Mouse (Mus musculus) sigmoid colon, adult 10 weeks (tissue): ENCODE measurements around the gene Hist1h2bp. TPM values are rescaled to one million over a fixed set of nuclear protein-coding genes. Genes with fewer than 3 reads are reported as not detected.

ENCODE experiments used
- polyA plus RNA-seq: library from polyadenylated mRNA; stranded (reverse); fragments of 350-450 nt; fragmentation: Illumina TruSeq; extraction: RNeasy Lipid Tissue Mini Kit (QIAGEN cat#74804); gene quantifications from one replicate; pipeline ENCODE4 v1.2.3, GENCODE M21; 2014; ENCODE audit warnings: low read depth, low replicate concordance

Gene Hist1h2bp
- polyA plus RNA-seq: not detected

GRCm38 (mm10) chr13:21786899-21787629 is at the start of gene Hist1h2bp, which contains the start of gene Hist1h2an:
Gene Hist1h2bp (plus strand): TSS chr13:21787461.
Gene Hist1h2an (minus strand): TSS chr13:21787218.

GRCm38 (mm10) chr13:21750159-21751017 is 36.9 kb upstream of the Hist1h2bp start, which contains the start of gene Hist1h4k:
Gene Hist1h4k (minus strand): TSS chr13:21750505.

GRCm38 (mm10) chr13:21753524-21754285 is 33.6 kb upstream of the Hist1h2bp start, which contains the start of the genes Hist1h2ak and Hist1h2bn:
Gene Hist1h2ak (minus strand): TSS chr13:21753827.
Gene Hist1h2bn (plus strand): TSS chr13:21754123.

GRCm38 (mm10) chr13:21779767-21780731 is 7.2 kb upstream of the Hist1h2bp start, which contains the start of gene Hist1h1b:
Gene Hist1h1b (minus strand): TSS chr13:21780625.

GRCm38 (mm10) chr13:21783255-21783617 is 4.0 kb upstream of the Hist1h2bp start, which contains the start of gene Hist1h3i:
Gene Hist1h3i (minus strand): TSS chr13:21783370.

GRCm38 (mm10) chr13:21810073-21810472 is 22.8 kb downstream of the Hist1h2bp start, which contains the start of the genes Hist1h2bq and Hist1h2ao:
Gene Hist1h2bq (minus strand): TSS chr13:21810197.
Gene Hist1h2ao (plus strand): TSS chr13:21810465.

GRCm38 (mm10) chr13:21811539-21811938 is 24.3 kb downstream of the Hist1h2bp start, which contains the start of gene Hist1h4m:
Gene Hist1h4m (plus strand): TSS chr13:21811746.

GRCm38 (mm10) chr13:21831418-21832394 is 44.4 kb downstream of the Hist1h2bp start, which contains the start of gene Hist1h4n:
Gene Hist1h4n (minus strand): TSS chr13:21832196.

GRCm38 (mm10) chr13:21833461-21833860 is 46.2 kb downstream of the Hist1h2bp start, which contains the start of the genes Hist1h2ap and Hist1h2br:
Gene Hist1h2ap (minus strand): TSS chr13:21833507.
Gene Hist1h2br (plus strand): TSS chr13:21833743.

Other genes with a start within 250 kb of the Hist1h2bp start
- not detected for gene Olfr1366, start 244.7 kb upstream of the Hist1h2bp start, polyA plus RNA-seq
- gene Olfr1535, start 227.6 kb upstream of the Hist1h2bp start, polyA plus RNA-seq: not detected
- gene Olfr1364, start 205.7 kb upstream of the Hist1h2bp start, polyA plus RNA-seq: not detected
- not detected for gene Olfr1362, start 173.4 kb upstream of the Hist1h2bp start, polyA plus RNA-seq
- gene Olfr11, start 144.9 kb upstream of the Hist1h2bp start, polyA plus RNA-seq: not detected
- not detected for gene Olfr1361, start 124.1 kb upstream of the Hist1h2bp start, polyA plus RNA-seq
- not detected for gene Olfr1360, start 110.1 kb upstream of the Hist1h2bp start, polyA plus RNA-seq
- gene Olfr1359, start 89.3 kb upstream of the Hist1h2bp start, polyA plus RNA-seq: not detected
- gene Hist1h2bl, start 71.3 kb upstream of the Hist1h2bp start, polyA plus RNA-seq: not detected
- gene Hist1h2ai, start 71.0 kb upstream of the Hist1h2bp start, polyA plus RNA-seq: not detected
- not detected for gene Hist1h3h, start 69.8 kb upstream of the Hist1h2bp start, polyA plus RNA-seq
- not detected for gene Hist1h2bm, start 65.4 kb upstream of the Hist1h2bp start, polyA plus RNA-seq
- 4.2 TPM for gene Hist1h4j, start 52.4 kb upstream of the Hist1h2bp start, polyA plus RNA-seq
- gene Hist1h4k, start 37.0 kb upstream of the Hist1h2bp start, polyA plus RNA-seq: not detected
- gene Hist1h2ak, start 33.6 kb upstream of the Hist1h2bp start, polyA plus RNA-seq: not detected
- not detected for gene Hist1h2bn, start 33.3 kb upstream of the Hist1h2bp start, polyA plus RNA-seq
- not detected for gene Hist1h1b, start 6.8 kb upstream of the Hist1h2bp start, polyA plus RNA-seq
- gene Hist1h3i, start 4.1 kb upstream of the Hist1h2bp start, polyA plus RNA-seq: not detected
- gene Hist1h2an, start 243 bp upstream of the Hist1h2bp start, polyA plus RNA-seq: not detected
- 1.1 TPM for gene Hist1h2bq, start 22.7 kb downstream of the Hist1h2bp start, polyA plus RNA-seq
- not detected for gene Hist1h2ao, start 23.0 kb downstream of the Hist1h2bp start, polyA plus RNA-seq
- not detected for gene Hist1h4m, start 24.3 kb downstream of the Hist1h2bp start, polyA plus RNA-seq
- not detected for gene Hist1h4n, start 44.7 kb downstream of the Hist1h2bp start, polyA plus RNA-seq
- gene Hist1h2ap, start 46.0 kb downstream of the Hist1h2bp start, polyA plus RNA-seq: not detected
- 5.3 TPM for gene Hist1h2br, start 46.3 kb downstream of the Hist1h2bp start, polyA plus RNA-seq
- gene Zfp184, start 157.6 kb downstream of the Hist1h2bp start, polyA plus RNA-seq: 1.9 TPM
- gene Pom121l2, start 193.7 kb downstream of the Hist1h2bp start, polyA plus RNA-seq: not detected
- 1.4 TPM for gene Prss16, start 222.3 kb downstream of the Hist1h2bp start, polyA plus RNA-seq
- not detected for gene Hist1h2ah, start 248.1 kb downstream of the Hist1h2bp start, polyA plus RNA-seq
- gene Hist1h2bk, start 248.4 kb downstream of the Hist1h2bp start, polyA plus RNA-seq: not detected